Mouse (Mus musculus) liver, embryonic 11.5 days (tissue): ENCODE measurements around the gene Hrasls5. TPM values are rescaled to one million over a fixed set of nuclear protein-coding genes. Genes with fewer than 3 reads are reported as not detected.

Experiments
- ATAC-seq: fragments of 200-750 bp; cut with Nextera tagmentation; replicated peaks from 2 replicates; pipeline ENCODE4 v1.8.0; 2017; ENCODE audit warnings: moderate number of reproducible peaks, mild to moderate bottlenecking, moderate TSS enrichment, moderate library complexity; ENCODE audit not compliant: low FRiP score
- DNase-seq: peaks from one replicate; pipeline ENCODE4 v3.0.0-alpha.2; 2017; ENCODE audit warnings: low spot score
- H3K27ac ChIP-seq: fragments of 300-500 bp; sonication (generic); 2 replicates; pipeline ENCODE4 v1.5.1; 2014; ENCODE audit warnings: mild to moderate bottlenecking, low read depth, low read length, control low read depth
- H3K27me3 ChIP-seq: fragments of 300-500 bp; sonication (generic); replicated peaks from 2 replicates; pipeline ENCODE4 v1.6.1; 2014; ENCODE audit warnings: low read length, mixed read lengths; ENCODE audit not compliant: control insufficient read depth, insufficient read depth
- H3K36me3 ChIP-seq: fragments of 300-500 bp; sonication (generic); 2 replicates; pipeline ENCODE4 v1.6.1; 2014; ENCODE audit warnings: mild to moderate bottlenecking, low read length, moderate library complexity, mixed read lengths; ENCODE audit not compliant: control insufficient read depth, insufficient read depth
- H3K4me1 ChIP-seq: fragments of 300-500 bp; sonication (generic); replicated peaks from 2 replicates; pipeline ENCODE4 v1.6.1; 2014; ENCODE audit warnings: low read length, mixed read lengths; ENCODE audit not compliant: control insufficient read depth, insufficient read depth
- H3K4me2 ChIP-seq: fragments of 300-500 bp; sonication (generic); 2 replicates; pipeline ENCODE4 v1.6.1; 2014; ENCODE audit warnings: mild to moderate bottlenecking, control low read depth, moderate library complexity
- H3K4me3 ChIP-seq: fragments of 300-500 bp; sonication (generic); 2 replicates; pipeline ENCODE4 v1.5.1; 2014; ENCODE audit warnings: low read depth, low read length, control low read depth
- H3K9ac ChIP-seq: fragments of 300-500 bp; sonication (generic); 2 replicates; pipeline ENCODE4 v1.6.1; 2014; ENCODE audit warnings: low read depth, low read length, control low read depth
- H3K9me3 ChIP-seq: fragments of 300-500 bp; sonication (generic); 2 replicates; pipeline ENCODE4 v1.6.1; 2016; ENCODE audit warnings: low read length, inconsistent platforms, mixed read lengths; ENCODE audit not compliant: control insufficient read depth
- WGBS: fragments of 180-500 bp; shearing (Covaris S2); extraction: QIAGEN DNeasy Blood & Tissue Kit; methylation state at CpG from one replicate; pipeline ENCODE4 v1.1.7; 2014; 5-methylcytosine and 5-hydroxymethylcytosine counted together
- polyA plus RNA-seq: library from polyadenylated mRNA; unstranded; fragments of >200 nt; fragmentation: Nextera tagmentation; extraction: Ambion mirVana; gene quantifications from 2 replicates; pipeline ENCODE4 v1.2.1, GENCODE M21; 2014

Gene Hrasls5
- polyA plus RNA-seq, 1 experiment from 2014 or later: not detected

DNA sequence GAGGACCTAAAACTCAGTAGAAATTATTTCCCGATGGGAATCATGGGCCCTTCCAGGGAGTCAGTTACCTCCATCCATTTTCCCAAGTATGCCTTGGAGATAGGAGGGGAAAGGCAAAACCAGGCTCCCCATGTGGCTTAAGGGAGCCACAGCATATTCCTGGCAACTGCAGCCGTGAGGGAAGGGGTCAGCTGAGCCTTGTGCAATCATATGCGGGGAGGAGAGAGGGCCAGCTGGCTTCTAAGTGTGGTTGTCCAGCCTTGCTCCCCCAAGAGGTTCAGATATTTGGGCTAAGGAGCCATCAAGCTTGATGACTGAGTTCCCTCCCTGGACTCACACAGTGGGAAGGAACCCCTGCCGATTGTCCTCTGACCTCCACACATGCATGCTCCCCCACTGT is 10.8 kb upstream of the Hrasls5 start:
- Histone ChIP-seq H3K4me1 (peaks cover 4% of the 10 kb centered on the region), H3K4me2 (no peak overlapping the region), H3K27ac (no peak overlapping the region), H3K9me3 (no peaks in the 10 kb centered on the region), H3K27me3 (no peaks in the 10 kb centered on the region), H3K4me3 (no peak overlapping the region), H3K36me3 (no peaks in the 10 kb centered on the region), H3K9ac (no peak overlapping the region)
- ATAC-seq (no peak), DNase-seq (no peak)
- WGBS: 74% methylated on average over 4 of the region's 4 CpGs

DNA sequence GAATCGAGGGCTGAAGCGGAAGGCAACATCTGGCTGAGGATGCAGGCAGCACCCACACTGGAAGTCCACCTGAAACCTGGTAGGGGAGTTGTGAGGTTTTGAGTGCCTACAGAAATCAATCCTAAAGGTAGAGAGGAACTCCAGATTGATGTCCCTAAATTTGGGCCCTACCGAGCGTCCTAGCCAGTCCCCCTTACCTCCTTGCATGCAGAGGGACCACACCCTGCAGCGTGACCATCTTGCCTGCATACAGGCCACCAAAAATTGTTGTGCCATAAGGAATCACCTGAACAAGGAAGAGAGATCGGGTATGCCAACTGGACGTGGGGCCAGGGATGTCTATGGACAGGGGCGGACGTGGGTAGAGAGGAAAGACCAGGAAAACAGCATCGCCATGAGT is 8.2 kb upstream of the Hrasls5 start:
- Histone ChIP-seq H3K27me3 (peaks cover 5% of the 10 kb centered on the region; the same call in 1 of the 2 replicates), H3K4me2 (no peak overlapping the region), H3K27ac (no peak overlapping the region), H3K36me3 (no peaks in the 10 kb centered on the region), H3K4me1 (peaks cover 9% of the 10 kb centered on the region), H3K9ac (no peak overlapping the region), H3K4me3 (no peak overlapping the region), H3K9me3 (no peaks in the 10 kb centered on the region)
- ATAC-seq (no peak), DNase-seq (no peak)
- 87% methylated on average over 10 of the region's 10 CpGs for WGBS

DNA sequence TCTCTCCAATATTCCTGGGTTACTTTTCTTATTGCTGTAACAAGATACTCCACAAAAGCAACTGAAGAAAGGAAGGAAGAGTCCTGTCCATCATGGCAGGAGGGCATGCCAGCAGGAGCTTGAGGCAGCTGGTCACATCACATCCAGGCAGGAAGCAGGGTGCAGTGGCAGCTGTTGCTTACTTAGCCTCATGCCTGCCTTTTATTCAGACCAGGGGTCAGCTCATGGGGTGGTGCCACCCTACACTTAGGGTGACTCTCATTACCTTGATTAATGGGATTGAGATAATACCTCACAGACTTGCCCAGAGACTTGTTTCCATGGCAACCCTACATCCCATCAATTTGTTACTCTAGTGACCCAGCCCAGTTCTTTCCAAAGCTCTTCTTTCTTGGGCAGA is 7.3 kb upstream of the Hrasls5 start:
- no peak for ATAC-seq
- no peaks in the 10 kb centered on the region for H3K36me3 ChIP-seq
- no peak overlapping the region for H3K4me3 ChIP-seq
- H3K27ac ChIP-seq: no peak overlapping the region
- no peak overlapping the region for H3K4me2 ChIP-seq
- peaks cover 8% of the 10 kb centered on the region; the same call in 1 of the 2 replicates for H3K27me3 ChIP-seq
- no peak for DNase-seq
- H3K4me1 ChIP-seq: peaks cover 9% of the 10 kb centered on the region
- H3K9ac ChIP-seq: no peak overlapping the region
- H3K9me3 ChIP-seq: no peaks in the 10 kb centered on the region

DNA sequence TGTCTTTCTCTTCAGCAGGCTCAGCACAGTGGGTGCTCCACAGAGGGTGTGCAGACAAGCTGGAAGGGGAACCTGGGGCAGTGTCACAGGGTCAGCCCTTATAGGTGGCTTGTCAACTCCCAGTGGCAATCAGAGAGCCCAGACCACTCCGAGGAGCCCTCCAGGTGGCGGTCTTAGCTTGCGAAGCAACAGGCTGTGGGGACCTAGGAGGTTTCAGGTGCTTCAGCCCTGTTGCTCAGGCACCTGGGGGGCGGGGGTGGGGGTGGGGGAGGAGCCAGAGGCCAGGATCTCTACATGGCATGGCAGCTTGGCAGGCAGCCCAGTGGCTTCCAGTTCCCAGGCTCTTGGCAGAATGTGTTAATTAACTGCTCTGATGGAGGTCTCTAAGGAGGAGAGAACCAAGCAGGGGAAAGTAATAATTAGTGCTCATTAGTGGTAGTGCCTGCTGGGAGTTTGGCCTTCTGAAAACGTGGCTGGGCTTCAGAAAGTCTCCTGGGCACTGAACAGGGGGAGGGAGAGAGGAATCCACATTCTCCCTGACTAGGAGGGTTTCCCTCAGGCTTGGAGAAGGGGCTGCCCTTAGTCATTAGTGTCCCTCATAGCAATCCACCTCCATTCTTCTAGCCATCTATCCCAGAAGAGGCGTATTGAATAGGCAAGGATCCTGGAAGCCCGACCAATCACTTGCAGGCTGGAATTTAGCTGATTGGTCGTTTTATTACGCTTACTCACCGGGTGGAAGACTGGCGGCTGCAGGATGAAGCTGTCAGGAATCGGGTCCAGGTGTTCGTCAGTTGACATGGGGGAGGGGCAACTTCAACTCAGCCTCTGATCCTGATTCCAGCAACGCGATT is 6.2 kb upstream of the Hrasls5 start:
- Histone ChIP-seq H3K9ac (no peak overlapping the region), H3K27me3 (peaks cover 8% of the 10 kb centered on the region; the same call in 1 of the 2 replicates)
- no peak for DNase-seq

DNA sequence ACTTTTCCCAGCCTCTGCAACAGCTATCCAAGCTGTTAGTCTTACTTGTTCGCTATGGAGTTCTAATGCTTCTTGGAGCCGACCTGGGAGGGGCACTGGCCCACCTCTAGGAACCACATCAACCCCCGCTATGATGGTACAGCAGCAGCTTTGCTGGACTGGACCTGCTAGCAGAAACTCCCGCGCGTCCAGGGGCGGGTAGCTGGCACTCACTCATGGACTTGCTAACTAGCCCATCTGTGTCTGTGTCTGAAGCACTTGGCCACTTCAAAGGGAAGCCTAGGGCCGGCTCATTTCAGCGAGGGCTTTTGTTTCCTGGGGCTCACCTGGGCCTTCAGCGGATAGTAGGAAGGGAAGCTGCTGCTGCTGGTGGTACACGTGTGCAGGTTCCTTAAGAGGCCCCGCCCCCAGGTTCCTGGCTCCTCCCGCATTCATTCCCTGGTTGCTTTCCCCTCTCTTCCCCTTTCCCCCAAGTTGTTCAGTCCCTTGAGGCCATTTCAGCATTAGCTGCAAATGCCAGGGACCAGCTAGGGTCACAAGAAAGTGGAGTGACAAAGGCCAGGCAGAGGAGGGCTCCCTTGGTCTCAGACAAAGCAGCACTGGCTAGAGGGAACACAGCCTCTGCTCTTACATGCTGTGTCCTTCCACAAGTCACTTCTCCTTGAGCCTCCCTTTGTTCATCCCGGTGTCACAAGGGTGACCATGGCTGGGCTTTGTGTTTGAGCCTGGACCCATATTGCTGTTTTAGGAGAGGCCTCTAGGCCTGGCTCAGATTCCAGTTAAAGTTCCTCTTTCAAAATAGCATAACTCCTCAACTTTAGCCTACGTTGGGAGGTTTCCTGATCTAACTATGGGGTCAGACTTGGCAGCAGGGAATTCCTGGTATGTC is 5.3 kb upstream of the Hrasls5 start, which contains the start of gene Lgals12:
Lgals12 (minus strand) TSS at position 393 of the 889 bp plus-strand sequence.
- no peaks in the 10 kb centered on the region for H3K9me3 ChIP-seq
- H3K36me3 ChIP-seq: no peaks in the 10 kb centered on the region
- DNase-seq (peak; percentile 10), ATAC-seq (no peak)
- H3K4me1 ChIP-seq: peaks cover 9% of the 10 kb centered on the region
- H3K4me2 ChIP-seq: peak within 1 kb of the TSS; percentile 57
- WGBS: 9% methylated on average over 15 of the region's 15 CpGs
- H3K9ac ChIP-seq: no peak within 1 kb of the TSS
- H3K27me3 ChIP-seq: peaks cover 15% of the 10 kb centered on the region
- H3K4me3 ChIP-seq: peak within 1 kb of the TSS; percentile 20
- H3K27ac ChIP-seq: no peak within 1 kb of the TSS

More for the DNA sequence above, 6.2 kb upstream of the Hrasls5 start:
- H3K36me3 ChIP-seq: no peaks in the 10 kb centered on the region
- peak overlapping the region; percentile 20 for H3K4me3 ChIP-seq
- H3K4me1 ChIP-seq: peaks cover 9% of the 10 kb centered on the region
- peak overlapping the region; percentile 57 for H3K4me2 ChIP-seq
- H3K27ac ChIP-seq: no peak overlapping the region
- 6% methylated on average over 15 of the region's 15 CpGs for WGBS
- no peaks in the 10 kb centered on the region for H3K9me3 ChIP-seq
- no peak for ATAC-seq

DNA sequence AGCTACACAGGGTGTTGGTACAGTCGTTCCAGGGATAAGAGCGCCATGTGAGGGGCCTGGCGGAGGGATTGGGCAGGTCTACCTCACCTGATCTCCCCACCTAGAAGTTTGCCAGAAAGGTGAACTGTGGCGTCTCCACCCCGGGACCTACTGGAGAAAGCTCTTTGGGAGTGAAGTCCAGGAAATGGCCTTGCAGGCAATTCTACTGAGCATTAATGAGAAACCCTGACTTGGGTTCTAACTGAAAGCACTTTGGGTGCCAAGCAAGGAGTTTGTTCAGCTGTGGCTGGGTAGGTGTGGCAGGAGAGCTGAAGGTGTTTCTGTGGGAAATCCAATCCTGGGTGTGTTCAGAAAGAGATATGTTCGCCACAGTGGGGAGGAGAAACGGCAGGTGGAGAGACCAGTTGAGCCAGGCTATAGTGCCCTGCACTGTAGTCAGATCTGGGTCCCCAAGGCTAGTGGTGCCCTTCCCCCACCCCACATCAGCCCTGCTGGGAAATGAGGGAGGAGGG is 4.6 kb upstream of the Hrasls5 start:
- Histone ChIP-seq H3K27me3 (peaks cover 22% of the 10 kb centered on the region), H3K4me2 (no peak overlapping the region), H3K27ac (no peak overlapping the region), H3K4me1 (peaks cover 12% of the 10 kb centered on the region), H3K9me3 (no peaks in the 10 kb centered on the region), H3K9ac (no peak overlapping the region), H3K36me3 (no peaks in the 10 kb centered on the region), H3K4me3 (no peak overlapping the region)
- ATAC-seq (no peak), DNase-seq (peak; percentile 18)
- 70% methylated on average over 7 of the region's 7 CpGs for WGBS

DNA sequence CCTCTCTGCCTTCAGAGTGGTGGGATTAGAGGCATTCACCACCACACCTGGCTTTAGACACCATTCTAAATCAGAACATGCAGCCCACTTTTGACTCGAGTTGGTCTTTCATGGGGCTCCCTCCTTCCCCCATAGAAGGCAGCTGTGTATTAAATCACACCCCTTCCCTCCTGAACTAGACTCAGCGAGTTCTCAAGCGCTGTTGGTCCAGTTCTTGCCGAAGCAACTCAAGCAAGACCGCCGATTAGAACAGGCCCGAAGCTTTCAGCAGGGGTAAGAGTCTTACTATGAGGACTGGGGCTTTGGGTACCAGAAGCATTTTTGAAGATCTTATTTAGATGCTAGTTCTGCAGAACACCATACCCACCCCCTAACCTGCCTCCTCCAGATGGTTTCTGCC is 810 bp downstream of the Hrasls5 start:
- no peak overlapping the region for H3K9ac ChIP-seq
- H3K36me3 ChIP-seq: no peaks in the 10 kb centered on the region
- H3K27ac ChIP-seq: no peak overlapping the region
- DNase-seq (no peak), ATAC-seq (no peak)
- H3K27me3 ChIP-seq: peaks cover 29% of the 10 kb centered on the region
- 75% methylated on average over 7 of the region's 7 CpGs for WGBS
- H3K4me2 ChIP-seq: no peak overlapping the region
- H3K9me3 ChIP-seq: no peaks in the 10 kb centered on the region
- H3K4me3 ChIP-seq: no peak overlapping the region
- H3K4me1 ChIP-seq: peaks cover 3% of the 10 kb centered on the region; the same call in 1 of the 2 replicates

DNA sequence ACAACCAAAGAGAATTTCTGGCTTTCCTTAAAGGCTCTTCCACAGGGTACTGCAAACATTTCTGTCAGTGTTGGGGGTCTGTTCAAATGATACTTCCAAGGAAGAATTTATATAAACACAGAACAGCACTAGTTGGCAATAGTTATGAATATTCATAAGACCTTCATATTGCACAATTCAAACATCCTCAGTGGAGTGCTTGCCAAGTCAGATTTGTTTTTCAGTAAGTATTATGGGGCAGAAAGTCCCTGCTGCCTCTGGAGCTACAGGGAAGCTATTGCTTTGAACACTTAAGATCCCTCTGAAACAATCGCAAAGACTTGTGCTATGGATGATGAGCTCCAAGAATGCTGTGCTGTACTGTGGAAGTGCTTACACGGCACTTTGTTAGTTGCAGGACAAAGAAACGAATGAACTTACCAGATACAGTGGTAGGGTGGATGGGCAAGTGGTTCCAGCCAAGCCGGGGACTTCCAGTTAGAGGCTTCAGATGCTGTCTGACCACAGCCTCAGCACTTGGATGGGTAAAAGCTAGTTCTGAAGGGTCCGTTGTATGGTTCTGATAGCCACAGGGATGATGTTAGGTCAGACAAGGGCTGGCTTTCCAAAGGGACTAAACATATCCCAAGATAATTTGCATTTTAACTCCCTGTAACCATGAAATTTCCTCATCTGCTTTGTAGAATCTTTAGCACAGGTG is 4.0 kb downstream of the Hrasls5 start:
- no peak for ATAC-seq
- WGBS: 78% methylated on average over 5 of the region's 5 CpGs

More for the DNA sequence above, 4.0 kb downstream of the Hrasls5 start:
- no peak for DNase-seq
- Histone ChIP-seq H3K36me3 (no peaks in the 10 kb centered on the region), H3K9me3 (no peaks in the 10 kb centered on the region), H3K27ac (no peak overlapping the region), H3K4me1 (peaks cover 3% of the 10 kb centered on the region; the same call in 1 of the 2 replicates), H3K4me3 (no peak overlapping the region), H3K9ac (no peak overlapping the region), H3K4me2 (no peak overlapping the region), H3K27me3 (peaks cover 28% of the 10 kb centered on the region)
